Mouse (Mus musculus) gastrocnemius, adult 18-20 months (tissue): Measurements from ENCODE around the gene Rflnb. TPM values are rescaled to one million over a fixed set of nuclear protein-coding genes. Genes with fewer than 3 reads are reported as not detected.
A peak's percentile ranks its signal among the peaks of the same experiment; 100 is the strongest.
"Not testable (repeated sequence)": the region's sequence is repeated elsewhere in the genome, so short reads cannot be mapped to it uniquely, and the experiment has no call there.

Source experiments
- DNase-seq: peaks from one replicate; pipeline ENCODE4 v3.0.0; 2021; ENCODE audit warnings: low spot score
- total RNA-seq, 2 experiments: library from RNA; stranded (reverse); gene quantifications; 2 replicates each; pipeline ENCODE4 v1.2.3; 2021

Rflnb gene
- total RNA-seq, 2 experiments from 2014 or later: 10.9 to 16.1 TPM

GRCm38 (mm10) chr11:76039271-76040053 lies 11.9 kb upstream of the Rflnb start:
- no peak for DNase-seq

- no peak for DNase-seq
Observed at GRCm38 (mm10) chr11:76037581-76038294, 10.2 kb upstream of the Rflnb start.

- DNase-seq: no peak
Observed at GRCm38 (mm10) chr11:76035182-76035581, 7.6 kb upstream of the Rflnb start.

GRCm38 (mm10) chr11:76033836-76034235 lies 6.3 kb upstream of the Rflnb start:
- DNase-seq: no peak

- DNase-seq: no peak
Observed at GRCm38 (mm10) chr11:76033359-76033758, 5.8 kb upstream of the Rflnb start.

GRCm38 (mm10) chr11:76028072-76028465 lies 487 bp upstream of the Rflnb start:
- no peak for DNase-seq

GRCm38 (mm10) chr11:76026527-76027138 lies 949 bp downstream of the Rflnb start:
- DNase-seq: no peak

- no peak for DNase-seq
Observed at GRCm38 (mm10) chr11:76025080-76025583, 2.5 kb downstream of the Rflnb start.

- DNase-seq: no peak
Observed at GRCm38 (mm10) chr11:76020916-76021315, 6.7 kb downstream of the Rflnb start.

GRCm38 (mm10) chr11:76019879-76020278 lies 7.7 kb downstream of the Rflnb start:
- no peak for DNase-seq

- DNase-seq: no peak
Observed at GRCm38 (mm10) chr11:76015814-76016213, 11.8 kb downstream of the Rflnb start.

- no peak for DNase-seq
Observed at GRCm38 (mm10) chr11:76015251-76015650, 12.3 kb downstream of the Rflnb start.

- no peak for DNase-seq
Observed at GRCm38 (mm10) chr11:76010838-76011624, 16.6 kb downstream of the Rflnb start.

GRCm38 (mm10) chr11:76009101-76009500 lies 18.5 kb downstream of the Rflnb start:
- no peak for DNase-seq

- DNase-seq: no peak
Observed at GRCm38 (mm10) chr11:76008162-76008561, 19.4 kb downstream of the Rflnb start.

GRCm38 (mm10) chr11:76004276-76004675 lies 23.3 kb downstream of the Rflnb start:
- DNase-seq: not testable (repeated sequence)

GRCm38 (mm10) chr11:76001237-76001878 lies 26.2 kb downstream of the Rflnb start:
- DNase-seq: no peak

GRCm38 (mm10) chr11:76000701-76001100 lies 26.9 kb downstream of the Rflnb start:
- no peak for DNase-seq

GRCm38 (mm10) chr11:75999440-76000155 lies 28.0 kb downstream of the Rflnb start, which contains the start of gene 1700016K19Rik:
TSS of gene 1700016K19Rik (plus strand) at chr11:75999912.
- peak; percentile 61 for DNase-seq

GRCm38 (mm10) chr11:75994357-75994756 lies 33.2 kb downstream of the Rflnb start:
- DNase-seq: no peak
